Mouse (Mus musculus): ENCODE data around the gene Sdhc. TPM values are rescaled to one million over a fixed set of nuclear protein-coding genes. Genes with fewer than 3 reads are reported as not detected.
A peak's percentile ranks its signal among the peaks of the same experiment; 100 is the strongest.

Sdhc gene
- polyA plus RNA-seq, 1 experiment: 272 TPM

- DNase-seq (ENCODE audit: low read depth): no peak
- TF ChIP-seq CTCF (IDR thresholded peaks at IDR 0.05; ENCODE audit: borderline replicate concordance, extremely low read depth, insufficient read depth, insufficient read length): no peak
- TF ChIP-seq POLR2A (IDR thresholded peaks at IDR 0.05; ENCODE audit: borderline replicate concordance, extremely low read depth, insufficient read depth, insufficient read length, poor library complexity, severe bottlenecking): no peak
Observed at GRCm38 (mm10) chr1:171129251-171129650, 21.2 kb downstream of the Sdhc start.

- no peak for DNase-seq (ENCODE audit: low read depth)
- TF ChIP-seq POLR2A (IDR thresholded peaks at IDR 0.05; ENCODE audit: borderline replicate concordance, extremely low read depth, insufficient read depth, insufficient read length, poor library complexity, severe bottlenecking) (no peak), CTCF (IDR thresholded peaks at IDR 0.05; ENCODE audit: borderline replicate concordance, extremely low read depth, insufficient read depth, insufficient read length) (no peak)
Observed at GRCm38 (mm10) chr1:171124398-171124797, 26.0 kb downstream of the Sdhc start.

- TF ChIP-seq POLR2A (IDR thresholded peaks at IDR 0.05; ENCODE audit: borderline replicate concordance, extremely low read depth, insufficient read depth, insufficient read length, poor library complexity, severe bottlenecking) (no peak), CTCF (IDR thresholded peaks at IDR 0.05; ENCODE audit: borderline replicate concordance, extremely low read depth, insufficient read depth, insufficient read length) (no peak)
Observed at GRCm38 (mm10) chr1:171122932-171123331, 27.5 kb downstream of the Sdhc start.

GRCm38 (mm10) chr1:171121839-171122238, 28.6 kb downstream of the Sdhc start:
- no peak for DNase-seq (ENCODE audit: low read depth)
- TF ChIP-seq CTCF (IDR thresholded peaks at IDR 0.05; ENCODE audit: borderline replicate concordance, extremely low read depth, insufficient read depth, insufficient read length): no peak
- TF ChIP-seq POLR2A (IDR thresholded peaks at IDR 0.05; ENCODE audit: borderline replicate concordance, extremely low read depth, insufficient read depth, insufficient read length, poor library complexity, severe bottlenecking): no peak

More at GRCm38 (mm10) chr1:171122932-171123331, 27.5 kb downstream of the Sdhc start:
- peak; percentile 18 for DNase-seq (ENCODE audit: low read depth)

- DNase-seq (ENCODE audit: low read depth): no peak
Observed at GRCm38 (mm10) chr1:171120893-171121292, 29.5 kb downstream of the Sdhc start.

GRCm38 (mm10) chr1:171119405-171119804, 31.0 kb downstream of the Sdhc start:
- no peak for DNase-seq (ENCODE audit: low read depth)

More at GRCm38 (mm10) chr1:171120893-171121292, 29.5 kb downstream of the Sdhc start:
- TF ChIP-seq CTCF (IDR thresholded peaks at IDR 0.05; ENCODE audit: borderline replicate concordance, extremely low read depth, insufficient read depth, insufficient read length) (no peak), POLR2A (IDR thresholded peaks at IDR 0.05; ENCODE audit: borderline replicate concordance, extremely low read depth, insufficient read depth, insufficient read length, poor library complexity, severe bottlenecking) (no peak)

GRCm38 (mm10) chr1:171118996-171119395, 31.4 kb downstream of the Sdhc start:
- no peak for TF ChIP-seq CTCF (IDR thresholded peaks at IDR 0.05; ENCODE audit: borderline replicate concordance, extremely low read depth, insufficient read depth, insufficient read length)
- TF ChIP-seq POLR2A (IDR thresholded peaks at IDR 0.05; ENCODE audit: borderline replicate concordance, extremely low read depth, insufficient read depth, insufficient read length, poor library complexity, severe bottlenecking): no peak
- DNase-seq (ENCODE audit: low read depth): no peak

More at GRCm38 (mm10) chr1:171119405-171119804, 31.0 kb downstream of the Sdhc start:
- TF ChIP-seq POLR2A (IDR thresholded peaks at IDR 0.05; ENCODE audit: borderline replicate concordance, extremely low read depth, insufficient read depth, insufficient read length, poor library complexity, severe bottlenecking) (no peak), CTCF (IDR thresholded peaks at IDR 0.05; ENCODE audit: borderline replicate concordance, extremely low read depth, insufficient read depth, insufficient read length) (no peak)

- peak; percentile 52; the same call in 1 of the 2 replicates for TF ChIP-seq CTCF (IDR thresholded peaks at IDR 0.05; ENCODE audit: borderline replicate concordance, extremely low read depth, insufficient read depth, insufficient read length)
- no peak for TF ChIP-seq POLR2A (IDR thresholded peaks at IDR 0.05; ENCODE audit: borderline replicate concordance, extremely low read depth, insufficient read depth, insufficient read length, poor library complexity, severe bottlenecking)
- DNase-seq (ENCODE audit: low read depth): peak; percentile 93
Observed at GRCm38 (mm10) chr1:171118269-171118684, 32.1 kb downstream of the Sdhc start.

- TF ChIP-seq POLR2A (IDR thresholded peaks at IDR 0.05; ENCODE audit: borderline replicate concordance, extremely low read depth, insufficient read depth, insufficient read length, poor library complexity, severe bottlenecking) (no peak), CTCF (IDR thresholded peaks at IDR 0.05; ENCODE audit: borderline replicate concordance, extremely low read depth, insufficient read depth, insufficient read length) (no peak)
- no peak for DNase-seq (ENCODE audit: low read depth)
Observed at GRCm38 (mm10) chr1:171116280-171116679, 34.1 kb downstream of the Sdhc start.

- TF ChIP-seq POLR2A (IDR thresholded peaks at IDR 0.05; ENCODE audit: borderline replicate concordance, extremely low read depth, insufficient read depth, insufficient read length, poor library complexity, severe bottlenecking) (no peak), CTCF (IDR thresholded peaks at IDR 0.05; ENCODE audit: borderline replicate concordance, extremely low read depth, insufficient read depth, insufficient read length) (no peak)
Observed at GRCm38 (mm10) chr1:171113873-171114299, 36.5 kb downstream of the Sdhc start, which contains the start of gene Cfap126. TSS of gene Cfap126 (plus strand) at chr1:171113918.

GRCm38 (mm10) chr1:171112986-171113385, 37.4 kb downstream of the Sdhc start:
- DNase-seq (ENCODE audit: low read depth): no peak
- TF ChIP-seq CTCF (IDR thresholded peaks at IDR 0.05; ENCODE audit: borderline replicate concordance, extremely low read depth, insufficient read depth, insufficient read length): no peak
- no peak for TF ChIP-seq POLR2A (IDR thresholded peaks at IDR 0.05; ENCODE audit: borderline replicate concordance, extremely low read depth, insufficient read depth, insufficient read length, poor library complexity, severe bottlenecking)

More at GRCm38 (mm10) chr1:171113873-171114299, 36.5 kb downstream of the Sdhc start, which contains the start of gene Cfap126:
- DNase-seq (ENCODE audit: low read depth): peak; percentile 72

Data from brain, embryonic 14.5 days (tissue).